Mouse (Mus musculus) kidney, adult 2 months (tissue): ENCODE results near the gene Olfr142. TPM values are rescaled to one million over a fixed set of nuclear protein-coding genes. Genes with fewer than 3 reads are reported as not detected.
"Not testable (repeated sequence)": the region's sequence is repeated elsewhere in the genome, so short reads cannot be mapped to it uniquely, and the experiment has no call there.

Experiments used
- DNase-seq: peaks from one replicate; pipeline ENCODE4 v3.0.0; 2021
- H3K27ac ChIP-seq: fragments of 200-500 bp; 2 replicates; pipeline ENCODE4 v1.5.1; 2012; ENCODE audit warnings: low read depth, low read length, control low read depth, inconsistent platforms; ENCODE audit not compliant: insufficient read depth
- H3K27me3 ChIP-seq: fragments of 200-500 bp; replicated peaks from 2 replicates; pipeline ENCODE4 v1.6.1; 2012; ENCODE audit warnings: mild to moderate bottlenecking, moderate library complexity, low read length, inconsistent platforms; ENCODE audit not compliant: control insufficient read depth, insufficient read depth
- H3K36me3 ChIP-seq: fragments of 200-500 bp; 2 replicates; pipeline ENCODE4 v1.6.1; 2012; ENCODE audit warnings: mild to moderate bottlenecking, moderate library complexity, low read length, inconsistent platforms; ENCODE audit not compliant: control insufficient read depth, insufficient read depth
- H3K4me1 ChIP-seq: fragments of 200-500 bp; 2 replicates; pipeline ENCODE4 v1.6.1; 2011; ENCODE audit warnings: low read length; ENCODE audit not compliant: control insufficient read depth, insufficient read depth
- H3K4me3 ChIP-seq: fragments of 200-500 bp; 2 replicates; pipeline ENCODE4 v1.5.1; 2011; ENCODE audit warnings: mild to moderate bottlenecking, low read depth, low read length, control low read depth; ENCODE audit not compliant: insufficient read depth
- CTCF ChIP-seq: fragments of 200-500 bp; conservative IDR thresholded peaks from 2 replicates; pipeline ENCODE4 v1.5.1; 2011; ENCODE audit warnings: low read depth, mild to moderate bottlenecking, control low read depth, low read length, moderate library complexity, mixed read lengths; ENCODE audit not compliant: insufficient read depth, insufficient read length
- POLR2A ChIP-seq: fragments of 200-500 bp; IDR thresholded peaks from one replicate; pipeline ENCODE4 v1.6.1; 2011; ENCODE audit warnings: low read depth, low read length, control low read depth
- WGBS: fragments of 180-500 bp; shearing (Covaris S2); methylation state at CpG from one replicate; pipeline ENCODE4 v1.1.7; 2018; 5-methylcytosine and 5-hydroxymethylcytosine counted together
- polyA plus RNA-seq: library from polyadenylated mRNA; depleted of rRNA; stranded (reverse); fragments of >200 nt; gene quantifications from 2 replicates; pipeline ENCODE4 v1.2.3, GENCODE M21; 2012; rRNA removed

Olfr142 gene
- polyA plus RNA-seq, result not detected in 2 replicates

DNA sequence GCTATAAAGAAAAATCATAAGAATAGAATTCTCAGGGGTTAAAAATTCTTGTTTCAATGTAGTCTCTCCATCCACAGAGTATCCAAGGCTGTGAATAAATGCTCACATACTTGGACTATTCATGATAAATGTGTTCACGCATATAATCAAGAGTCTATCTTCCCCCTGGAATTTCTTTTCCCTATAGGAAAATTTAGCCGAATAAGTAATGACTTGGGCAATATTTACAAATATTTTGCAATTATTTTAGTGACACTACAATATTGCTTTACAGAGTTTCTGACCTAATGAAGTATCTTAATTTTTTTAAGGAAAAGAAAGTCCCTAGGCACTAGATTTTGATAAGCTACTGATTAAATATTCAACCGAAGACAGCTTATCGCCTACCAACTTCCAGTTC, at the start of gene Olfr142:
Gene Olfr142, minus strand, starts transcription at position 101 of the 400 bp plus-strand sequence.
- 93% methylated on average over 4 of the region's 4 CpGs for WGBS
- H3K4me1 ChIP-seq, result no peaks in the 10 kb centered on the region

GRCm38 (mm10) chr2:90292741-90293140, 35.3 kb upstream of the Olfr142 start, which contains the start of gene Olfr1272:
Gene Olfr1272, minus strand, starts transcription at chr2:90292841.
- Histone ChIP-seq H3K36me3 (no peaks in the 10 kb centered on the region), H3K27me3 (no peaks in the 10 kb centered on the region), H3K4me3 (no peak within 1 kb of the TSS), H3K4me1 (no peaks in the 10 kb centered on the region), H3K27ac (no peak within 1 kb of the TSS)
- no peak for DNase-seq
- WGBS, result 82% methylated on average over 6 of the region's 6 CpGs
- no peak for TF ChIP-seq POLR2A
- no peak for TF ChIP-seq CTCF

More for the DNA sequence above, at the start of gene Olfr142:
- Histone ChIP-seq H3K4me3 (no peak within 1 kb of the TSS), H3K27me3 (no peaks in the 10 kb centered on the region), H3K27ac (no peak within 1 kb of the TSS), H3K36me3 (no peaks in the 10 kb centered on the region)
- DNase-seq, result no peak
- TF ChIP-seq CTCF, result no peak
- TF ChIP-seq POLR2A, result no peak

- 87% methylated on average over 2 of the region's 2 CpGs for WGBS
- TF ChIP-seq POLR2A, result no peak
- Histone ChIP-seq H3K4me3 (no peak within 1 kb of the TSS), H3K27me3 (no peaks in the 10 kb centered on the region), H3K36me3 (no peaks in the 10 kb centered on the region), H3K4me1 (no peaks in the 10 kb centered on the region), H3K27ac (no peak within 1 kb of the TSS)
- DNase-seq, result no peak
Observed at GRCm38 (mm10) chr2:90270932-90271331, 13.5 kb upstream of the Olfr142 start, which contains the start of gene Olfr1271. Gene Olfr1271, minus strand, starts transcription at chr2:90271032.

GRCm38 (mm10) chr2:90224393-90224792, 33.0 kb downstream of the Olfr142 start, which contains the start of gene Olfr1506:
Gene Olfr1506, minus strand, starts transcription at chr2:90224493.
- H3K27me3 ChIP-seq, H3K36me3 ChIP-seq, H3K4me3 ChIP-seq, H3K27ac ChIP-seq, DNase-seq, H3K4me1 ChIP-seq: not testable (repeated sequence)
- WGBS, result no CpG with 5 or more reads among the region's 6 CpGs

Other genes with a start within 250 kb of the Olfr142 start
- gene Olfr1263, start 245.5 kb downstream of the Olfr142 start, polyA plus RNA-seq, result not detected in 2 replicates
- not detected in 2 replicates for gene Olfr1264, start 232.0 kb downstream of the Olfr142 start, polyA plus RNA-seq
- not detected in 2 replicates for gene Olfr1265, start 222.3 kb downstream of the Olfr142 start, polyA plus RNA-seq
- gene Olfr140, start 194.0 kb downstream of the Olfr142 start, polyA plus RNA-seq, result not detected in 2 replicates
- not detected in 2 replicates for gene Olfr1269, start 136.2 kb downstream of the Olfr142 start, polyA plus RNA-seq
- not detected in 2 replicates for gene Olfr32, start 115.3 kb downstream of the Olfr142 start, polyA plus RNA-seq
- gene Olfr1270, start 104.5 kb downstream of the Olfr142 start, polyA plus RNA-seq, result not detected in 2 replicates
- not detected in 2 replicates for gene Olfr1506, start 33.1 kb downstream of the Olfr142 start, polyA plus RNA-seq
- not detected in 2 replicates for gene Olfr1271, start 13.4 kb upstream of the Olfr142 start, polyA plus RNA-seq
- gene Olfr1272, start 35.2 kb upstream of the Olfr142 start, polyA plus RNA-seq, result not detected in 2 replicates
- gene Gm13769, start 64.6 kb upstream of the Olfr142 start, polyA plus RNA-seq, result not detected in 2 replicates
- gene Olfr1274-ps, start 141.1 kb upstream of the Olfr142 start, polyA plus RNA-seq, result not detected in 2 replicates